Mouse (Mus musculus): ENCODE measurements at regions not wholly inside any gene's neighbourhood (a gene's known extent, or its start where the extent isn't known, plus 50 kb on each side); places are given as distances from the start of the nearest gene placed in this dataset.

DNA sequence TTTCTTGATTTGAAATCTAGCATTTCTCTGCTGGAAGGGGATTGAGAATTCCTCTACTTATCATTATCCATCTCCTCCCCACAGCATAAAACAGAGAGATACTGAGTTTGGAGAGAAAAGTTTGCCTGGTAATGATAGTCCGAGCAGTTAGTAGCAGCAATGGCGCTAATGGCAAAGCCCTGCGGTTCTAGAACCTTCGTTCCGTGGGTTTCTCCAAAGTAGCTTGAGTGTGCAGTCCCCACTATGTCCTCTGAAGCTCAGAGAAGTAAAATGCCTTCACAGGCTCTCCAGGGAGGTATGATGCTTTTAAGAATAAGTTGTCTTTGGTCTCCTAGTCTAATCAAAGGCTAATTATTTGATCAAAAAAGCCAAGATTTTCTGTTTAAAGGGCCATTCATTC is 280.5 kb downstream of the Trib2 start:
- no peak for TF ChIP-seq CTCF (IDR thresholded peaks at IDR 0.05; ENCODE audit: low read depth, low read length)
- TF ChIP-seq POLR2A (IDR thresholded peaks at IDR 0.05; ENCODE audit: borderline replicate concordance, low read depth, low read length), result no peak
